In the genomic region with DNA sequence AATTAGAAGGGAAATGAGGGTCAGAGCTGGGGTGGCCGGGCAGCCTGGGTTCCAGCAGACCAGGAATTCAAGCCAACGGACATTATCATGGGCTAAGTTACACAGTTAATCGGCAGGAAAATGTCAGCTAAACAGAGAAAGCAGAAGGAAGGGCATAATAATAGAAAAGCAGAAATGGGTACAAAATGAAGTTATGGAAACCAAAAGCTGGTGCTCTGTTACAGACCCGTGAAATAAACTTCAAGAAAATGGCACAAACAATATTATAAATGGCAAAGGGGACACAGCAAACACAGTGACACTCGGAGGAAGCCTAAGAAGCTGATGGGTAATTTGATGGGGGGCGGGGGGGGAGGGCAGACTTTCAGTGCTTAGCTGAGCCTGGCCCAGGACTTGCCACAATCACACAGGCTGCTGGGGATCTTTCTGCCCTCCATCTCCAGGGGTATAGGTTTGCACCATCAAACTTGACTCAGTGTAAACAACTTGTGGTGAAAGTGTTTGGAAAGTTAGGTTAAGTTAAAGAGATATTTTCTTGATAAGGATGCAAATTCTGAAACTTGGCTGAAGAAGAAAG, we compare ENCODE assay signal across 27 mouse cellular contexts. TPM values are rescaled to one million over a fixed set of nuclear protein-coding genes. Genes with fewer than 3 reads are reported as not detected.
A peak's percentile ranks its signal among the peaks of the same experiment; 100 is the strongest.
DNase-seq lines count a peak whose midpoint lies in the region; TF ChIP-seq lines count a peak whose summit lies in the region.
"Had no signal": no experiment of that assay in that cellular context is flagged by ENCODE, and none has a peak within 500 bp of the region (broad histone marks: within the 10 kb centered on the region; RNA-seq: fewer than 3 reads in every experiment).

No protein-coding gene starts in this region.

- H3K4me1 ChIP-seq in spleen, adult 2 months (ENCODE audit: control insufficient read depth, insufficient read depth, insufficient read length), result peaks cover 39% of the 10 kb centered on the region; the same call in 1 of the 2 replicates
- H3K4me1 ChIP-seq in CH12.LX (ENCODE audit: control insufficient read depth in 1 of 2, insufficient read depth in 2 of 2), result peaks cover 4 to 44% of the 10 kb centered on the region in 2 experiments; a peak in 2 of 4 replicates

- no peak for TF ChIP-seq POLR2A in spleen, adult 2 months (IDR thresholded peaks at IDR 0.05; ENCODE audit: low read depth, low read length)
- no peak for TF ChIP-seq POLR2A in CH12.LX (IDR thresholded peaks at IDR 0.05; ENCODE audit: low read depth, low read length)

- H3K4me2 ChIP-seq in CH12.LX (ENCODE audit: insufficient read depth, low read depth, poor library complexity, severe bottlenecking), result peak overlapping the region; percentile 23; the same call in 1 of the 2 replicates
- H3K4me2 ChIP-seq: embryonic facial prominence, embryonic 12.5 days; heart, embryonic 12.5 days; intestine, embryonic 15.5 days; neural tube, embryonic 15.5 days had no signal

- H3K9ac ChIP-seq in CH12.LX (ENCODE audit: insufficient read depth, low read depth), result no peak overlapping the region
- H3K9ac ChIP-seq: embryonic facial prominence, embryonic 12.5 days; heart, embryonic 12.5 days; intestine, embryonic 15.5 days; neural tube, embryonic 15.5 days had no signal

- H3K4me3 ChIP-seq in spleen, adult 2 months (ENCODE audit: extremely low read depth, insufficient read depth, insufficient read length), result no peak overlapping the region
- no peak overlapping the region for H3K4me3 ChIP-seq in CH12.LX (replicated peaks in 1 of 3; ENCODE audit: low read depth in 2 of 3, low read length in 2 of 3, poor library complexity in 1 of 3)
- H3K4me3 ChIP-seq: embryonic facial prominence, embryonic 12.5 days; heart, adult 2 months; heart, embryonic 12.5 days; hindbrain, embryonic 10.5 days; intestine, embryonic 15.5 days; neural tube, embryonic 15.5 days had no signal

- WGBS in spleen, adult 2 months, result 25% methylated on average over 6 of the region's 6 CpGs

- no peaks in the 10 kb centered on the region for H3K36me3 ChIP-seq in spleen, adult 2 months (ENCODE audit: control insufficient read depth, insufficient read depth, low read length)
- H3K36me3 ChIP-seq in CH12.LX (replicated peaks in 1 of 2; ENCODE audit: control insufficient read depth in 1 of 2, insufficient read depth in 1 of 2, low read length in 1 of 2), result no peaks in the 10 kb centered on the region
- no peaks in the 10 kb centered on the region for H3K36me3 ChIP-seq in splenic B cell, adult 2 months (ENCODE audit: control insufficient read depth, insufficient read depth, low read length, poor library complexity, severe bottlenecking)
- H3K36me3 ChIP-seq: embryonic facial prominence, embryonic 12.5 days; heart, embryonic 12.5 days; hindbrain, embryonic 10.5 days; intestine, embryonic 15.5 days; neural tube, embryonic 15.5 days had no signal

- H3K27ac ChIP-seq in spleen, adult 2 months (ENCODE audit: insufficient read depth, low read length), result peak overlapping the region; percentile 97
- H3K27ac ChIP-seq in CH12.LX (ENCODE audit: insufficient read depth, low read depth), result no peak overlapping the region
- H3K27ac ChIP-seq: embryonic facial prominence, embryonic 12.5 days; heart, adult 2 months; hindbrain, embryonic 10.5 days; intestine, embryonic 15.5 days; kidney, postnatal 0 days; neural tube, embryonic 15.5 days had no signal

- in situ Hi-C loops in CH12.LX (cut with MboI; ENCODE audit: low pct_ligation_motif_present, low pct_unique_long_range_greater_than_20kb, low sequenced_read_pairs), result no loop called here

- no peak for TF ChIP-seq RAD21 in CH12.LX (IDR thresholded peaks at IDR 0.05; ENCODE audit: low read depth, low read length)

- 0 out of 2 replicates have a peak, but pooled peaks have one; percentile 22 for TF ChIP-seq EP300 in CH12.LX (IDR thresholded peaks at IDR 0.05; ENCODE audit: low read length)

- H3K27me3 ChIP-seq in spleen, adult 2 months (ENCODE audit: control insufficient read depth, insufficient read depth, low read length), result no peaks in the 10 kb centered on the region
- peaks cover 4% of the 10 kb centered on the region for H3K27me3 ChIP-seq in CH12.LX (replicated peaks)
- no peaks in the 10 kb centered on the region for H3K27me3 ChIP-seq in splenic B cell, adult 2 months (ENCODE audit: control insufficient read depth, insufficient read depth, low read length, poor library complexity, severe bottlenecking)
- H3K27me3 ChIP-seq: embryonic facial prominence, embryonic 12.5 days; heart, embryonic 12.5 days; intestine, embryonic 15.5 days; neural tube, embryonic 15.5 days had no signal

- no peaks in the 10 kb centered on the region for H3K9me3 ChIP-seq in CH12.LX (replicated peaks; ENCODE audit: low read length)
- H3K9me3 ChIP-seq: embryonic facial prominence, embryonic 12.5 days; heart, embryonic 12.5 days; hindbrain, embryonic 10.5 days; intestine, embryonic 15.5 days; neural tube, embryonic 15.5 days had no signal

- no peaks in the 10 kb centered on the region for H3K79me2 ChIP-seq in CH12.LX (replicated peaks; ENCODE audit: control insufficient read depth, extremely low read depth, insufficient read depth, poor library complexity, severe bottlenecking)

- DNase-seq in spleen, adult 2 months (ENCODE audit: low read depth in 1 of 2, low spot score in 2 of 2), result no peak
- DNase-seq in spleen, adult 18-20 months, result no peak
- DNase-seq in CH12.LX (ENCODE audit: extremely low read depth), result no peak
- DNase-seq in induced T-regulatory cell, adult 2 months (ENCODE audit: low read depth), result peak; percentile 52
- peak; percentile 65 for DNase-seq in splenic B cell, adult 2 months (ENCODE audit: low read depth, low spot score)
- no peak for DNase-seq in kidney, adult 8-10 months
- DNase-seq in adipocyte (ENCODE audit: low spot score), result no peak
- DNase-seq: adrenal gland, adult 2 months; cerebellum, adult 11-12 months; cerebellum, adult 9-11 months; embryo, embryonic 11 days; gastrocnemius, postnatal 36 days; heart, adult 2 months; kidney, adult 2 months; kidney, postnatal 4 days; layer of hippocampus, postnatal 36 days; left cerebral cortex, postnatal 4 days; lung, adult 18-20 months; lung, postnatal 10 days; midbrain, embryonic 14.5 days; thymus, adult 18-20 months had no signal

- no peak for TF ChIP-seq CTCF in spleen, adult 2 months (IDR thresholded peaks at IDR 0.05; ENCODE audit: extremely low read depth, insufficient read depth, insufficient read length, insufficient replicate concordance)
- no peak for TF ChIP-seq CTCF in CH12.LX (conservative IDR thresholded peaks at IDR 0.05 in 1 of 2, IDR thresholded peaks at IDR 0.05 in 1 of 2; ENCODE audit: low read depth in 2 of 2, low read length in 2 of 2)

- dilution Hi-C loops in CH12.LX (cut with MboI; ENCODE audit: extremely low pct_ligation_motif_present, extremely low pct_unique_long_range_greater_than_20kb, low sequenced_read_pairs), result no loop called here

TF ChIP-seq in CH12.LX, 34 proteins besides CTCF, POLR2A, EP300 and RAD21:
- TF ChIP-seq HCFC1 (IDR thresholded peaks at IDR 0.05; ENCODE audit: low read depth, low read length), result no peak
- no peak for TF ChIP-seq POLR2AphosphoS2 (IDR thresholded peaks at IDR 0.05; ENCODE audit: low read depth, low read length)
- no peak for TF ChIP-seq CHD1 (IDR thresholded peaks at IDR 0.05; ENCODE audit: low read depth, low read length)
- TF ChIP-seq MYC (IDR thresholded peaks at IDR 0.05; ENCODE audit: low read depth, low read length), result no peak
- no peak for TF ChIP-seq RCOR1 (conservative IDR thresholded peaks at IDR 0.05; ENCODE audit: low read depth, low read length)
- no peak for TF ChIP-seq MAX (IDR thresholded peaks at IDR 0.05; ENCODE audit: low read length)
- TF ChIP-seq PAX5 (IDR thresholded peaks at IDR 0.05; ENCODE audit: low read length), result no peak
- TF ChIP-seq BHLHE40 (IDR thresholded peaks at IDR 0.05; ENCODE audit: low read depth, low read length), result no peak
- no peak for TF ChIP-seq SMC3 (IDR thresholded peaks at IDR 0.05; ENCODE audit: low read depth, low read length)
- no peak for TF ChIP-seq NRF1 (IDR thresholded peaks at IDR 0.05; ENCODE audit: low read depth, low read length)
- TF ChIP-seq ELF1 (IDR thresholded peaks at IDR 0.05; ENCODE audit: low read depth, low read length), result no peak
- no peak for TF ChIP-seq JUND (conservative IDR thresholded peaks at IDR 0.05; ENCODE audit: low read depth, low read length)
- TF ChIP-seq ETS1 (conservative IDR thresholded peaks at IDR 0.05; ENCODE audit: low read depth, low read length), result no peak
- TF ChIP-seq NELFE (IDR thresholded peaks at IDR 0.05; ENCODE audit: low read depth, low read length), result no peak
- no peak for TF ChIP-seq E2F4 (IDR thresholded peaks at IDR 0.05; ENCODE audit: insufficient replicate concordance, low read depth, low read length)
- no peak for TF ChIP-seq JUN (IDR thresholded peaks at IDR 0.05; ENCODE audit: insufficient read depth, low read depth, low read length)
- TF ChIP-seq MAFK (IDR thresholded peaks at IDR 0.05; ENCODE audit: insufficient replicate concordance, low read length), result no peak
- TF ChIP-seq USF2 (conservative IDR thresholded peaks at IDR 0.05; ENCODE audit: low read depth, low read length), result no peak
- TF ChIP-seq TBP (conservative IDR thresholded peaks at IDR 0.05; ENCODE audit: low read depth, low read length), result no peak
- no peak for TF ChIP-seq MXI1 (IDR thresholded peaks at IDR 0.05; ENCODE audit: low read depth, low read length)

RNA-seq across cellular contexts. Expression of gene Nsmce1, which starts 4.6 kb away (rescaled TPM):
- 38.4 and 42.4 TPM in 2 replicates for polyA plus RNA-seq in spleen, adult 2 months (2012; rRNA removed)
- total RNA-seq in CH12.LX (2012; rRNA removed), result 56.1 and 74.8 TPM in 2 replicates
- 61.9 and 70.5 TPM in 2 replicates for total RNA-seq in CH12.LX (2014; rRNA removed)
- 52.0 and 52.5 TPM in 2 replicates for polyA plus RNA-seq in CH12.LX (2012; ENCODE audit: insufficient read length, low read depth)

RNA-seq across cellular contexts. Expression of gene Kdm8, which starts 51.5 kb away (rescaled TPM):
- 3.8 and 3.9 TPM in 2 replicates for polyA plus RNA-seq in spleen, adult 2 months (2012; rRNA removed)
- total RNA-seq in CH12.LX (2012; rRNA removed) (5.0 and 7.9 TPM in 2 replicates), CH12.LX (2014; rRNA removed) (8.7 and 8.9 TPM in 2 replicates)
- polyA plus RNA-seq in CH12.LX (2012; ENCODE audit: insufficient read length, low read depth), result 6.6 and 6.7 TPM in 2 replicates

RNA-seq across cellular contexts. Expression of gene Il4ra, which starts 56.0 kb away (rescaled TPM):
- polyA plus RNA-seq in spleen, adult 2 months (2012; rRNA removed), result 83.4 and 91.5 TPM in 2 replicates
- total RNA-seq in CH12.LX (2012; rRNA removed), result 15.8 and 18.2 TPM in 2 replicates
- total RNA-seq in CH12.LX (2014; rRNA removed), result 20.7 and 26.4 TPM in 2 replicates
- 25.4 and 27.4 TPM in 2 replicates for polyA plus RNA-seq in CH12.LX (2012; ENCODE audit: insufficient read length, low read depth)

Comparison
In these comparisons a context has a peak if more than half of its experiments do, and no peak if none do; other contexts are left out.
1. DNase-seq: peak in induced T-regulatory cell, adult 2 months (single experiment) and splenic B cell, adult 2 months (single experiment); none in spleen, adult 2 months (0 of 2), spleen, adult 18-20 months (0 of 2), CH12.LX (single experiment), kidney, adult 8-10 months (0 of 2) and adipocyte (single experiment).